Mouse (Mus musculus) gastrocnemius, postnatal 10 days (tissue): ENCODE data around the gene Aurkc. TPM values are rescaled to one million over a fixed set of nuclear protein-coding genes. Genes with fewer than 3 reads are reported as not detected.
"Not testable (repeated sequence)": the region's sequence is repeated elsewhere in the genome, so short reads cannot be mapped to it uniquely, and the experiment has no call there.

Source experiments
- DNase-seq: peaks from one replicate; pipeline ENCODE4 v3.0.0; 2021; ENCODE audit warnings: mixed read lengths
- long read RNA-seq, 2 experiments: library from polyadenylated mRNA; stranded (forward); transcript quantifications; one replicate each; pipeline ENCODE4 v2.0.0; 2021
- total RNA-seq, 2 experiments: library from RNA; stranded (reverse); gene quantifications; 2 replicates each; pipeline ENCODE4 v1.2.3; 2021

Aurkc gene
- not detected for total RNA-seq
- long read RNA-seq, experiment 1 = 0 reads
- long read RNA-seq, experiment 2 = 0 reads

GRCm38 (mm10) chr7:6995251-6995650, at the start of gene Aurkc:
TSS of gene Aurkc (plus strand) at chr7:6995300.
- not testable (repeated sequence) for DNase-seq

- DNase-seq = not testable (repeated sequence)
Observed at GRCm38 (mm10) chr7:6948061-6948460, 47.0 kb upstream of the Aurkc start.

GRCm38 (mm10) chr7:6956576-6956975, 38.5 kb upstream of the Aurkc start:
- no peak for DNase-seq

- no peak for DNase-seq
Observed at GRCm38 (mm10) chr7:6958574-6958973, 36.5 kb upstream of the Aurkc start.

GRCm38 (mm10) chr7:6973566-6973965, 21.5 kb upstream of the Aurkc start:
- DNase-seq = no peak

GRCm38 (mm10) chr7:6976890-6977289, 18.2 kb upstream of the Aurkc start:
- no peak for DNase-seq

- not testable (repeated sequence) for DNase-seq
Observed at GRCm38 (mm10) chr7:6998914-6999313, 3.8 kb downstream of the Aurkc start.

GRCm38 (mm10) chr7:7005441-7005840, 10.3 kb downstream of the Aurkc start:
- not testable (repeated sequence) for DNase-seq

GRCm38 (mm10) chr7:7027445-7027844, 32.3 kb downstream of the Aurkc start:
- no peak for DNase-seq

- not testable (repeated sequence) for DNase-seq
Observed at GRCm38 (mm10) chr7:7049659-7050320, 54.7 kb downstream of the Aurkc start.

Other genes with a start within 250 kb of the Aurkc start
- 1 to 10 TPM; 2.7 to 3.2 TPM for gene Zfp954, start 126.2 kb downstream of the Aurkc start, total RNA-seq
- gene Zfp773, start 141.5 kb downstream of the Aurkc start, total RNA-seq = under 1 TPM; 0.16 to 0.21 TPM
- gene Zfp418, start 176.0 kb downstream of the Aurkc start, total RNA-seq = 1 to 10 TPM; 1.1 to 1.6 TPM
- gene Zfp772, start 214.7 kb downstream of the Aurkc start, total RNA-seq = 1 to 10 TPM; 1.9 to 2.5 TPM